Mouse (Mus musculus): ENCODE data around the gene Coro1a. TPM values are rescaled to one million over a fixed set of nuclear protein-coding genes. Genes with fewer than 3 reads are reported as not detected.

Coro1a gene
- total and polyA plus RNA-seq, 2 experiments from 2014 or later, result 93.7 to 150 TPM

DNA sequence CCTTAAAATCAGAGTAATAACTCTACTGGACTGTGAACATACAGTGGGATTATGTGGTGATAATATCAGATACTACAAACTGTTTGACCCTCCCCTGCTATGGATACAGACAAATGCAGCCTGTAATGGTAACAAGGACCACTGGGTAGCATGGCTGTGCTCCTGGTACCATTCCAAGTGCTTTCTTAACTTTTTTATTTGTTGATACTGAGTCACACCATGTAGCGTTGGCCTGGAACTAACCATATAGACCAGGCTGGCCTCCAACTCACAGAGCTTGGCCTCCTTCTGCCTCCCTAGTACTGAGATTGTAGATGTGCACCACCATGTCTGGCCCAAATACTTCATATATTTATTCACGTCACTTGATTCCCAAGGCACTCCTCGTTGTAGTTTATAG, 42.3 kb downstream of the Coro1a start:
- 93% methylated on average over 3 of the region's 3 CpGs for WGBS
- Histone ChIP-seq H3K36me3 (ENCODE audit: insufficient read depth, low read length) (peaks cover 22% of the 10 kb centered on the region), H3K27me3 (ENCODE audit: insufficient read depth, low read length) (no peaks in the 10 kb centered on the region), H3K9ac (replicated peaks; ENCODE audit: low read length) (no peak overlapping the region), H3K4me3 (ENCODE audit: low read length) (no peak overlapping the region), H3K4me1 (ENCODE audit: insufficient read depth, low read length) (no peaks in the 10 kb centered on the region), H3K9me3 (ENCODE audit: low read length) (no peaks in the 10 kb centered on the region), H3K4me2 (ENCODE audit: low read depth, low read length) (no peak overlapping the region), H3K27ac (no peak overlapping the region)
- DNase-seq (ENCODE audit: low spot score) (no peak), ATAC-seq (no peak)
- TF ChIP-seq CTCF (IDR thresholded peaks at IDR 0.05; ENCODE audit: low read depth), result no peak

DNA sequence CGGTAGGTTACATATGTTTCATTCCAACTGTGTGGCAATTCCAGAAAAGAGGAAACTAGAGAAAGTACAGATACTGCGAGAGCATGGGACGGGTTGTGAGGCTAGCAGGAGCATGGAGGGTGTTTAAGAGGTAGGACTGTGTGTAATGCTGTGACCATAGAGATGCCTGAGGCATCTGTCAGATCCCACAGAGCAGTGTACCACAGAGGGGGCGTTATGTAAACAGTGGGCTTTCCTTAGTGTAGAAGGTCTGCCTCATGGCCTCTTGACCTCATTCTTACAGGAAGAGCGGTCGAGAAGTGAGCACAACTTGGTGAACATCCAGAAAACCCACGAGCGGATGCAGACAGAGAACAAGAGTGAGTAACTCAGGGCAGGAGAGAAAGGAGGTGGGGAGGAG, 43.9 kb downstream of the Coro1a start:
- H3K27ac ChIP-seq, result no peak overlapping the region
- H3K4me3 ChIP-seq (ENCODE audit: low read length), result no peak overlapping the region
- no peak for TF ChIP-seq CTCF (IDR thresholded peaks at IDR 0.05; ENCODE audit: low read depth)
- H3K36me3 ChIP-seq (ENCODE audit: insufficient read depth, low read length), result peaks cover 21% of the 10 kb centered on the region
- H3K9ac ChIP-seq (replicated peaks; ENCODE audit: low read length), result no peak overlapping the region
- H3K27me3 ChIP-seq (ENCODE audit: insufficient read depth, low read length), result no peaks in the 10 kb centered on the region
- no peak overlapping the region for H3K4me2 ChIP-seq (ENCODE audit: low read depth, low read length)
- ATAC-seq (no peak), DNase-seq (ENCODE audit: low spot score) (no peak)
- 72% methylated on average over 8 of the region's 8 CpGs for WGBS
- H3K9me3 ChIP-seq (ENCODE audit: low read length), result no peaks in the 10 kb centered on the region
- no peaks in the 10 kb centered on the region for H3K4me1 ChIP-seq (ENCODE audit: insufficient read depth, low read length)

- no peak overlapping the region for H3K4me2 ChIP-seq (ENCODE audit: low read depth, low read length)
- no peak overlapping the region for H3K4me3 ChIP-seq (ENCODE audit: low read length)
- no peak for TF ChIP-seq CTCF (IDR thresholded peaks at IDR 0.05; ENCODE audit: low read depth)
- 92% methylated on average over 3 of the region's 3 CpGs for WGBS
- no peaks in the 10 kb centered on the region for H3K27me3 ChIP-seq (ENCODE audit: insufficient read depth, low read length)
- no peak overlapping the region for H3K9ac ChIP-seq (replicated peaks; ENCODE audit: low read length)
- H3K9me3 ChIP-seq (ENCODE audit: low read length), result no peaks in the 10 kb centered on the region
- peaks cover 3% of the 10 kb centered on the region; the same call in 1 of the 2 replicates for H3K36me3 ChIP-seq (ENCODE audit: insufficient read depth, low read length)
- H3K27ac ChIP-seq, result no peak overlapping the region
- no peaks in the 10 kb centered on the region for H3K4me1 ChIP-seq (ENCODE audit: insufficient read depth, low read length)
- ATAC-seq, result no peak
- DNase-seq (ENCODE audit: low spot score), result no peak
Observed at GRCm38 (mm10) chr7:126659771-126660170, 47.8 kb downstream of the Coro1a start.

GRCm38 (mm10) chr7:126657522-126657921, 50.1 kb downstream of the Coro1a start:
- Histone ChIP-seq H3K9ac (replicated peaks; ENCODE audit: low read length) (no peak overlapping the region), H3K27ac (no peak overlapping the region), H3K4me1 (ENCODE audit: insufficient read depth, low read length) (no peaks in the 10 kb centered on the region), H3K4me2 (ENCODE audit: low read depth, low read length) (no peak overlapping the region), H3K9me3 (ENCODE audit: low read length) (no peaks in the 10 kb centered on the region), H3K36me3 (ENCODE audit: insufficient read depth, low read length) (no peaks in the 10 kb centered on the region), H3K27me3 (ENCODE audit: insufficient read depth, low read length) (no peaks in the 10 kb centered on the region), H3K4me3 (ENCODE audit: low read length) (no peak overlapping the region)
- DNase-seq (ENCODE audit: low spot score) (peak; percentile 10), ATAC-seq (no peak)
- 91% methylated on average over 1 of the region's 1 CpGs for WGBS
- no peak for TF ChIP-seq CTCF (IDR thresholded peaks at IDR 0.05; ENCODE audit: low read depth)

DNA sequence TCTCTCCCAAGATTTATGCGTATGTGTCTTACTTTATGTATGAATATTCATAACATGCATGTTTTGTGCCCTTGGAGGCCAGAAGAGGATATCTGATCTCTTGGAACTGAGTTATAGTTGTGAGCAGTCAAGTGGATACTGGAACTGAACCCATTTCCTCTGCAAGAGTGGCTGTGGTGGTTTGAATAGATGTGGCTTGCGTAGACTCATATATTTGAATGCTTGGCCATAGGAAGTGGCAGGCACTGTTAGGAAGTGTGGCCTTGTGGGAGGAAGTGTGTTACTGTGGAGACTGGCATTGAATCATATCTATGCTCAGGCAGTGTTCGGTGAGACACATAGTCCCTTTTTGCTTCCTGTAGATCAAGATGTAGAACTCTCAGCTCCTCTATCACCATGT, 51.9 kb downstream of the Coro1a start:
- ATAC-seq, result no peak
- TF ChIP-seq CTCF (IDR thresholded peaks at IDR 0.05; ENCODE audit: low read depth), result no peak
- no peak overlapping the region for H3K4me3 ChIP-seq (ENCODE audit: low read length)

GRCm38 (mm10) chr7:126653991-126654390, 53.6 kb downstream of the Coro1a start:
- no peak overlapping the region for H3K4me2 ChIP-seq (ENCODE audit: low read depth, low read length)
- no peak overlapping the region for H3K27ac ChIP-seq
- no peaks in the 10 kb centered on the region for H3K36me3 ChIP-seq (ENCODE audit: insufficient read depth, low read length)
- no peak for TF ChIP-seq CTCF (IDR thresholded peaks at IDR 0.05; ENCODE audit: low read depth)
- H3K9me3 ChIP-seq (ENCODE audit: low read length), result no peaks in the 10 kb centered on the region
- no peak overlapping the region for H3K4me3 ChIP-seq (ENCODE audit: low read length)
- no peaks in the 10 kb centered on the region for H3K27me3 ChIP-seq (ENCODE audit: insufficient read depth, low read length)
- H3K4me1 ChIP-seq (ENCODE audit: insufficient read depth, low read length), result no peaks in the 10 kb centered on the region; the same call in 1 of the 2 replicates
- DNase-seq (ENCODE audit: low spot score), result no peak
- no peak overlapping the region for H3K9ac ChIP-seq (replicated peaks; ENCODE audit: low read length)
- WGBS, result 87% methylated on average over 2 of the region's 2 CpGs
- ATAC-seq, result no peak

More for the DNA sequence above, 51.9 kb downstream of the Coro1a start:
- H3K4me1 ChIP-seq (ENCODE audit: insufficient read depth, low read length), result no peaks in the 10 kb centered on the region
- no peak overlapping the region for H3K4me2 ChIP-seq (ENCODE audit: low read depth, low read length)
- H3K27ac ChIP-seq, result no peak overlapping the region
- no peak overlapping the region for H3K9ac ChIP-seq (replicated peaks; ENCODE audit: low read length)
- WGBS, result 93% methylated on average over 3 of the region's 3 CpGs
- H3K27me3 ChIP-seq (ENCODE audit: insufficient read depth, low read length), result no peaks in the 10 kb centered on the region
- DNase-seq (ENCODE audit: low spot score), result no peak
- H3K36me3 ChIP-seq (ENCODE audit: insufficient read depth, low read length), result no peaks in the 10 kb centered on the region
- no peaks in the 10 kb centered on the region for H3K9me3 ChIP-seq (ENCODE audit: low read length)

- no peaks in the 10 kb centered on the region for H3K36me3 ChIP-seq (ENCODE audit: insufficient read depth, low read length)
- TF ChIP-seq CTCF (IDR thresholded peaks at IDR 0.05; ENCODE audit: low read depth), result no peak
- no peaks in the 10 kb centered on the region; the same call in 1 of the 2 replicates for H3K4me1 ChIP-seq (ENCODE audit: insufficient read depth, low read length)
- H3K4me3 ChIP-seq (ENCODE audit: low read length), result no peak overlapping the region
- H3K27me3 ChIP-seq (ENCODE audit: insufficient read depth, low read length), result no peaks in the 10 kb centered on the region
- WGBS, result 89% methylated on average over 2 of the region's 2 CpGs
- H3K4me2 ChIP-seq (ENCODE audit: low read depth, low read length), result no peak overlapping the region
- H3K27ac ChIP-seq, result no peak overlapping the region
- DNase-seq (ENCODE audit: low spot score) (no peak), ATAC-seq (no peak)
- no peaks in the 10 kb centered on the region for H3K9me3 ChIP-seq (ENCODE audit: low read length)
- no peak overlapping the region for H3K9ac ChIP-seq (replicated peaks; ENCODE audit: low read length)
Observed at GRCm38 (mm10) chr7:126650852-126651251, 56.7 kb downstream of the Coro1a start.

Other genes starting within 250 kb of the Coro1a start
- 0.99 and 5.4 TPM in 2 replicates for gene Atp2a1, start 244.7 kb downstream of the Coro1a start, total RNA-seq (2014; rRNA removed)
- 0.40 and 0.68 TPM in 2 replicates for gene Atp2a1, start 244.7 kb downstream of the Coro1a start, polyA plus RNA-seq (2015; fragmentation: Nextera tagmentation; extraction: Ambion mirVana)
- gene Sh2b1, start 232.4 kb downstream of the Coro1a start, total RNA-seq (2014; rRNA removed), result 34.1 and 41.1 TPM in 2 replicates
- 50.4 and 54.5 TPM in 2 replicates for gene Sh2b1, start 232.4 kb downstream of the Coro1a start, polyA plus RNA-seq (2015; fragmentation: Nextera tagmentation; extraction: Ambion mirVana)
- gene Tufm, start 220.4 kb downstream of the Coro1a start, total RNA-seq (2014; rRNA removed), result 62.5 and 66.1 TPM in 2 replicates
- 106 TPM in 2 replicates for gene Tufm, start 220.4 kb downstream of the Coro1a start, polyA plus RNA-seq (2015; fragmentation: Nextera tagmentation; extraction: Ambion mirVana)
- gene Atxn2l, start 204.3 kb downstream of the Coro1a start, total RNA-seq (2014; rRNA removed), result 71.1 and 72.3 TPM in 2 replicates
- 45.9 and 54.0 TPM in 2 replicates for gene Atxn2l, start 204.3 kb downstream of the Coro1a start, polyA plus RNA-seq (2015; fragmentation: Nextera tagmentation; extraction: Ambion mirVana)
- gene Eif3c, start 141.4 kb downstream of the Coro1a start, total RNA-seq (2014; rRNA removed), result 112 and 118 TPM in 2 replicates
- 198 and 204 TPM in 2 replicates for gene Eif3c, start 141.4 kb downstream of the Coro1a start, polyA plus RNA-seq (2015; fragmentation: Nextera tagmentation; extraction: Ambion mirVana)
- 0.25 and 6.3 TPM in 2 replicates for gene Apobr, start 122.8 kb downstream of the Coro1a start, total RNA-seq (2014; rRNA removed)
- gene Apobr, start 122.8 kb downstream of the Coro1a start, polyA plus RNA-seq (2015; fragmentation: Nextera tagmentation; extraction: Ambion mirVana), result 0.47 and 0.50 TPM in 2 replicates
- 27.7 and 34.2 TPM in 2 replicates for gene Cln3, start 122.0 kb downstream of the Coro1a start, total RNA-seq (2014; rRNA removed)
- 22.3 and 25.1 TPM in 2 replicates for gene Cln3, start 122.0 kb downstream of the Coro1a start, polyA plus RNA-seq (2015; fragmentation: Nextera tagmentation; extraction: Ambion mirVana)
- 0.94 TPM in 1 of 2 replicates, not detected in the other for gene Il27, start 112.8 kb downstream of the Coro1a start, total RNA-seq (2014; rRNA removed)
- gene Il27, start 112.8 kb downstream of the Coro1a start, polyA plus RNA-seq (2015; fragmentation: Nextera tagmentation; extraction: Ambion mirVana), result not detected in 2 replicates
- 5.9 and 6.7 TPM in 2 replicates for gene Nupr1, start 76.9 kb downstream of the Coro1a start, total RNA-seq (2014; rRNA removed)
- gene Nupr1, start 76.9 kb downstream of the Coro1a start, polyA plus RNA-seq (2015; fragmentation: Nextera tagmentation; extraction: Ambion mirVana), result 19.1 and 19.5 TPM in 2 replicates
- gene Sgf29, start 58.5 kb downstream of the Coro1a start, total RNA-seq (2014; rRNA removed), result 35.1 and 36.3 TPM in 2 replicates
- 47.0 and 49.9 TPM in 2 replicates for gene Sgf29, start 58.5 kb downstream of the Coro1a start, polyA plus RNA-seq (2015; fragmentation: Nextera tagmentation; extraction: Ambion mirVana)
- 22.1 and 34.8 TPM in 2 replicates for gene Sult1a1, start 31.4 kb downstream of the Coro1a start, total RNA-seq (2014; rRNA removed)
- gene Sult1a1, start 31.4 kb downstream of the Coro1a start, polyA plus RNA-seq (2015; fragmentation: Nextera tagmentation; extraction: Ambion mirVana), result 19.4 and 22.4 TPM in 2 replicates
- gene Bola2, start 12.4 kb downstream of the Coro1a start, total RNA-seq (2014; rRNA removed), result 67.1 and 122 TPM in 2 replicates
- 164 and 172 TPM in 2 replicates for gene Bola2, start 12.4 kb downstream of the Coro1a start, polyA plus RNA-seq (2015; fragmentation: Nextera tagmentation; extraction: Ambion mirVana)
- 17.0 and 17.6 TPM in 2 replicates for gene Slx1b, start 12.0 kb downstream of the Coro1a start, total RNA-seq (2014; rRNA removed)
- 8.6 and 9.3 TPM in 2 replicates for gene Slx1b, start 12.0 kb downstream of the Coro1a start, polyA plus RNA-seq (2015; fragmentation: Nextera tagmentation; extraction: Ambion mirVana)
- gene Mapk3, start 51.8 kb upstream of the Coro1a start, total RNA-seq (2014; rRNA removed), result 109 and 132 TPM in 2 replicates
- 99.9 and 107 TPM in 2 replicates for gene Mapk3, start 51.8 kb upstream of the Coro1a start, polyA plus RNA-seq (2015; fragmentation: Nextera tagmentation; extraction: Ambion mirVana)
- 0.43 and 3.4 TPM in 2 replicates for gene Gdpd3, start 58.5 kb upstream of the Coro1a start, total RNA-seq (2014; rRNA removed)
- gene Gdpd3, start 58.5 kb upstream of the Coro1a start, polyA plus RNA-seq (2015; fragmentation: Nextera tagmentation; extraction: Ambion mirVana), result 0.92 and 0.99 TPM in 2 replicates
- gene Ypel3, start 69.2 kb upstream of the Coro1a start, total RNA-seq (2014; rRNA removed), result 163 and 240 TPM in 2 replicates
- 239 and 242 TPM in 2 replicates for gene Ypel3, start 69.2 kb upstream of the Coro1a start, polyA plus RNA-seq (2015; fragmentation: Nextera tagmentation; extraction: Ambion mirVana)
- 0.16 and 2.1 TPM in 2 replicates for gene Tbx6, start 73.7 kb upstream of the Coro1a start, total RNA-seq (2014; rRNA removed)
- gene Tbx6, start 73.7 kb upstream of the Coro1a start, polyA plus RNA-seq (2015; fragmentation: Nextera tagmentation; extraction: Ambion mirVana), result 0.26 and 0.29 TPM in 2 replicates
- 126 and 199 TPM in 2 replicates for gene Ppp4c, start 84.7 kb upstream of the Coro1a start, total RNA-seq (2014; rRNA removed)
- gene Ppp4c, start 84.7 kb upstream of the Coro1a start, polyA plus RNA-seq (2015; fragmentation: Nextera tagmentation; extraction: Ambion mirVana), result 142 and 143 TPM in 2 replicates
- gene Fam57b, start 89.9 kb upstream of the Coro1a start, total RNA-seq (2014; rRNA removed), result 40.1 and 44.8 TPM in 2 replicates
- gene Fam57b, start 89.9 kb upstream of the Coro1a start, polyA plus RNA-seq (2015; fragmentation: Nextera tagmentation; extraction: Ambion mirVana), result 40.7 and 44.3 TPM in 2 replicates
- gene 4930451I11Rik, start 123.9 kb upstream of the Coro1a start, total RNA-seq (2014; rRNA removed), result not detected in 2 replicates
- 0.54 TPM in 1 of 2 replicates, not detected in the other for gene 4930451I11Rik, start 123.9 kb upstream of the Coro1a start, polyA plus RNA-seq (2015; fragmentation: Nextera tagmentation; extraction: Ambion mirVana)
- 40.5 and 57.3 TPM in 2 replicates for gene Doc2a, start 139.6 kb upstream of the Coro1a start, total RNA-seq (2014; rRNA removed)
- gene Doc2a, start 139.6 kb upstream of the Coro1a start, polyA plus RNA-seq (2015; fragmentation: Nextera tagmentation; extraction: Ambion mirVana), result 31.3 and 37.6 TPM in 2 replicates
- gene Hirip3, start 154.2 kb upstream of the Coro1a start, total RNA-seq (2014; rRNA removed), result 4.3 and 9.4 TPM in 2 replicates
- 20.6 and 21.1 TPM in 2 replicates for gene Hirip3, start 154.2 kb upstream of the Coro1a start, polyA plus RNA-seq (2015; fragmentation: Nextera tagmentation; extraction: Ambion mirVana)
- 61.0 and 66.9 TPM in 2 replicates for gene Ino80e, start 154.6 kb upstream of the Coro1a start, total RNA-seq (2014; rRNA removed)
- gene Ino80e, start 154.6 kb upstream of the Coro1a start, polyA plus RNA-seq (2015; fragmentation: Nextera tagmentation; extraction: Ambion mirVana), result 85.2 and 85.5 TPM in 2 replicates
- gene Taok2, start 176.9 kb upstream of the Coro1a start, total RNA-seq (2014; rRNA removed), result 140 and 143 TPM in 2 replicates
- 41.0 and 43.7 TPM in 2 replicates for gene Taok2, start 176.9 kb upstream of the Coro1a start, polyA plus RNA-seq (2015; fragmentation: Nextera tagmentation; extraction: Ambion mirVana)
- 45.9 and 47.0 TPM in 2 replicates for gene Tmem219, start 215.1 kb upstream of the Coro1a start, total RNA-seq (2014; rRNA removed)
- 35.1 and 39.1 TPM in 2 replicates for gene Tmem219, start 215.1 kb upstream of the Coro1a start, polyA plus RNA-seq (2015; fragmentation: Nextera tagmentation; extraction: Ambion mirVana)
- gene Kctd13, start 221.1 kb upstream of the Coro1a start, total RNA-seq (2014; rRNA removed), result 113 and 128 TPM in 2 replicates
- 124 and 129 TPM in 2 replicates for gene Kctd13, start 221.1 kb upstream of the Coro1a start, polyA plus RNA-seq (2015; fragmentation: Nextera tagmentation; extraction: Ambion mirVana)
- 35.7 and 58.1 TPM in 2 replicates for gene Asphd1, start 241.8 kb upstream of the Coro1a start, total RNA-seq (2014; rRNA removed)
- 15.9 and 16.0 TPM in 2 replicates for gene Asphd1, start 241.8 kb upstream of the Coro1a start, polyA plus RNA-seq (2015; fragmentation: Nextera tagmentation; extraction: Ambion mirVana)
- 253 and 282 TPM in 2 replicates for gene Sez6l2, start 242.8 kb upstream of the Coro1a start, total RNA-seq (2014; rRNA removed)
- gene Sez6l2, start 242.8 kb upstream of the Coro1a start, polyA plus RNA-seq (2015; fragmentation: Nextera tagmentation; extraction: Ambion mirVana), result 58.8 and 66.5 TPM in 2 replicates

Data from hindbrain, postnatal 0 days (tissue).